Mouse (Mus musculus): ENCODE measurements around the gene Sgsm3.

- TF ChIP-seq CTCF (IDR thresholded peaks at IDR 0.05; ENCODE audit: insufficient read depth, low read depth, low read length) (no peak), POLR2A (IDR thresholded peaks at IDR 0.05; ENCODE audit: insufficient read depth, low read depth, low read length) (no peak)
Observed at GRCm38 (mm10) chr15:81017308-81017707, 39.7 kb downstream of the Sgsm3 start.
